Mouse (Mus musculus) retina, embryonic 14.5 days (tissue): ENCODE results near the gene Cacna1s.

Source experiments
- DNase-seq: peaks from one replicate; pipeline ENCODE4 v3.0.0-alpha.2; 2015; ENCODE audit warnings: low spot score

The Cacna1s gene

GRCm38 (mm10) chr1:136052547-136052946, at the start of gene Cacna1s:
TSS of gene Cacna1s (plus strand) at chr1:136052750.
- DNase-seq = no peak

GRCm38 (mm10) chr1:136006292-136006748, 46.2 kb upstream of the Cacna1s start, which contains the start of gene Igfn1:
TSS of gene Igfn1 (minus strand) at chr1:136006342.
- DNase-seq = no peak

GRCm38 (mm10) chr1:136007211-136008158, 45.1 kb upstream of the Cacna1s start, which contains the start of gene Tmem9:
TSS of gene Tmem9 (plus strand) at chr1:136008150.
- peak; percentile 89 for DNase-seq

- DNase-seq = no peak
Observed at GRCm38 (mm10) chr1:136008159-136008533, 44.4 kb upstream of the Cacna1s start.

- DNase-seq = no peak
Observed at GRCm38 (mm10) chr1:136010247-136010646, 42.3 kb upstream of the Cacna1s start.

GRCm38 (mm10) chr1:136013513-136013912, 39.0 kb upstream of the Cacna1s start:
- no peak for DNase-seq

GRCm38 (mm10) chr1:136014796-136015502, 37.6 kb upstream of the Cacna1s start:
- DNase-seq = no peak

GRCm38 (mm10) chr1:136017307-136017706, 35.2 kb upstream of the Cacna1s start:
- no peak for DNase-seq

- peak; percentile 96 for DNase-seq
Observed at GRCm38 (mm10) chr1:136017907-136018313, 34.6 kb upstream of the Cacna1s start.

- peak; percentile 25 for DNase-seq
Observed at GRCm38 (mm10) chr1:136018390-136019189, 34.0 kb upstream of the Cacna1s start.

- no peak for DNase-seq
Observed at GRCm38 (mm10) chr1:136030201-136030600, 22.3 kb upstream of the Cacna1s start.

GRCm38 (mm10) chr1:136031697-136032096, 20.9 kb upstream of the Cacna1s start:
- DNase-seq = no peak

- no peak for DNase-seq
Observed at GRCm38 (mm10) chr1:136032961-136033360, 19.6 kb upstream of the Cacna1s start.

GRCm38 (mm10) chr1:136038746-136039538, 13.6 kb upstream of the Cacna1s start:
- no peak for DNase-seq

GRCm38 (mm10) chr1:136040452-136040851, 12.1 kb upstream of the Cacna1s start:
- no peak for DNase-seq

GRCm38 (mm10) chr1:136040874-136041273, 11.7 kb upstream of the Cacna1s start:
- DNase-seq = no peak

- peak; percentile 87 for DNase-seq
Observed at GRCm38 (mm10) chr1:136045774-136046173, 6.8 kb upstream of the Cacna1s start.

GRCm38 (mm10) chr1:136047432-136047831, 5.1 kb upstream of the Cacna1s start:
- DNase-seq = peak; percentile 73

- DNase-seq = no peak
Observed at GRCm38 (mm10) chr1:136047894-136048293, 4.7 kb upstream of the Cacna1s start.

- DNase-seq = no peak
Observed at GRCm38 (mm10) chr1:136050312-136051012, 2.1 kb upstream of the Cacna1s start, which contains the start of gene Ascl5. TSS of gene Ascl5 (plus strand) at chr1:136050804.
